Mouse (Mus musculus): ENCODE measurements around the gene Irs1.

- TF ChIP-seq CTCF (IDR thresholded peaks at IDR 0.05; ENCODE audit: low read depth) (no peak), EP300 (IDR thresholded peaks at IDR 0.05; ENCODE audit: low read depth) (no peak)
Measured at GRCm38 (mm10) chr1:82223042-82223795, 68.0 kb downstream of the Irs1 start.

All from liver, postnatal 0 days (tissue).